Mouse (Mus musculus) embryonic facial prominence, embryonic 13.5 days (tissue): ENCODE measurements around the gene Smndc1. TPM values are rescaled to one million over a fixed set of nuclear protein-coding genes. Genes with fewer than 3 reads are reported as not detected.
"Not testable (repeated sequence)": the region's sequence is repeated elsewhere in the genome, so short reads cannot be mapped to it uniquely, and the experiment has no call there.

Experiments
- ATAC-seq: fragments of 200-750 bp; cut with Nextera tagmentation; 2 replicates; pipeline ENCODE4 v1.8.0; 2017; ENCODE audit warnings: low read depth; ENCODE audit not compliant: insufficient number of reproducible peaks, insufficient read depth, low FRiP score, low TSS enrichment
- H3K27ac ChIP-seq: fragments of 300-500 bp; sonication (generic); 2 replicates; pipeline ENCODE4 v1.5.1; 2015; ENCODE audit warnings: moderate library complexity, mild to moderate bottlenecking, inconsistent platforms
- H3K27me3 ChIP-seq: fragments of 300-500 bp; sonication (generic); 2 replicates; pipeline ENCODE4 v1.6.1; 2015; ENCODE audit warnings: mild to moderate bottlenecking, inconsistent platforms
- H3K36me3 ChIP-seq: fragments of 300-500 bp; sonication (generic); 2 replicates; pipeline ENCODE4 v1.6.1; 2015; ENCODE audit warnings: mild to moderate bottlenecking, inconsistent platforms
- H3K4me1 ChIP-seq: fragments of 300-500 bp; sonication (generic); 2 replicates; pipeline ENCODE4 v1.6.1; 2015; ENCODE audit warnings: inconsistent platforms
- H3K4me2 ChIP-seq: fragments of 300-500 bp; sonication (generic); 2 replicates; pipeline ENCODE4 v1.6.1; 2015; ENCODE audit warnings: moderate library complexity, mild to moderate bottlenecking, inconsistent platforms
- H3K4me3 ChIP-seq: fragments of 300-500 bp; sonication (generic); 2 replicates; pipeline ENCODE4 v1.5.1; 2015; ENCODE audit warnings: mild to moderate bottlenecking, inconsistent platforms
- H3K9ac ChIP-seq: fragments of 300-500 bp; sonication (generic); 2 replicates; pipeline ENCODE4 v1.6.1; 2015; ENCODE audit warnings: mild to moderate bottlenecking, inconsistent platforms
- H3K9me3 ChIP-seq: fragments of 300-500 bp; sonication (generic); 2 replicates; pipeline ENCODE4 v1.6.1; 2016; ENCODE audit warnings: inconsistent platforms
- WGBS: fragments of 180-500 bp; shearing (Covaris S2); methylation state at CpG from one replicate; pipeline ENCODE4 v1.1.7; 2015; ENCODE audit warnings: mixed read lengths; 5-methylcytosine and 5-hydroxymethylcytosine counted together
- polyA plus RNA-seq: library from polyadenylated mRNA; unstranded; fragments of >200 nt; fragmentation: Nextera tagmentation; extraction: Ambion mirVana; gene quantifications from 2 replicates; pipeline ENCODE4 v1.2.1, GENCODE M21; 2015

Smndc1 gene
- polyA plus RNA-seq, 1 experiment from 2014 or later: 45.0 TPM

DNA sequence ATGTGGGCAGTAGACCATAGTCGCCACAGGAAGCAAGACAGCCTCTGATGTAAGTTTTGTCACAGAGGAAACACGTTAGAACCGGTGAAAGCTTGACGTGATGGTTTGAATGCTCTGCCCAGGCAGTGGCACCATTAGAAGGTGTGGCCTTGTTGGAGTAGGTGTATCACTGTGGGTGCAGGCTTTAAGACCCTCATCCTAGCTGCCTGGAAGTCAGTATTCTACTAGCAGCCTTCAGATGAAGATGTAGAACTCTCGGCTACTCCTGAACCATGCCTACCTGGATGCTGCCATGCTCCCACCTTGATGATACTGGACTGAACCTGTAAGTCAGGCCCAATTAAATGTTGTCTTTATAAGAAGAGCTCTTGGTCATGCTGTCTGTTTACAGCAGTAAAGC lies 5.4 kb upstream of the Smndc1 start:
- H3K36me3 ChIP-seq, H3K4me2 ChIP-seq, H3K27ac ChIP-seq, H3K4me3 ChIP-seq, H3K9me3 ChIP-seq, H3K27me3 ChIP-seq, H3K4me1 ChIP-seq, H3K9ac ChIP-seq, ATAC-seq: not testable (repeated sequence)
- WGBS: 72% methylated on average over 5 of the region's 5 CpGs

DNA sequence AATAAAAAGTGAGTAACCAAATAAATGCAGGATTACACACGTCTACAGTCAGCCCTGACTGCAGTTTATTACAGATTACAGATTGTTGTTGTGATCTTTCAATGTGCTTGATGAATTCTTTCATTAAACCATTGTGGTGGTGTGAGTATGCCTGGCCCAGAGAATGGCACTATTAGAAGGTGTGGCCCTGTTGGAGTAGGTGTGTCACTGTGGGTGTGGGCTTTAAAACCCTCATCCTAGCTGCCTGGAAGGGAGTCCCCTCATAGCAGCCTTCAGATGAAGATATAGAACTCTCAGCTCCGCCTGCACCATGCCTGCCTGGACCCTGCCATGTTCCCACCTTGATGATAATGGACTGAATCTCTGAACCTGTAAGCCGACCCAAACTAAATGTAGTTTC lies 4.6 kb upstream of the Smndc1 start:
- H3K36me3 ChIP-seq, H3K4me2 ChIP-seq, H3K9me3 ChIP-seq, H3K27me3 ChIP-seq, H3K9ac ChIP-seq, H3K4me1 ChIP-seq, H3K27ac ChIP-seq, ATAC-seq, H3K4me3 ChIP-seq: not testable (repeated sequence)
- 69% methylated on average over 3 of the region's 3 CpGs for WGBS

DNA sequence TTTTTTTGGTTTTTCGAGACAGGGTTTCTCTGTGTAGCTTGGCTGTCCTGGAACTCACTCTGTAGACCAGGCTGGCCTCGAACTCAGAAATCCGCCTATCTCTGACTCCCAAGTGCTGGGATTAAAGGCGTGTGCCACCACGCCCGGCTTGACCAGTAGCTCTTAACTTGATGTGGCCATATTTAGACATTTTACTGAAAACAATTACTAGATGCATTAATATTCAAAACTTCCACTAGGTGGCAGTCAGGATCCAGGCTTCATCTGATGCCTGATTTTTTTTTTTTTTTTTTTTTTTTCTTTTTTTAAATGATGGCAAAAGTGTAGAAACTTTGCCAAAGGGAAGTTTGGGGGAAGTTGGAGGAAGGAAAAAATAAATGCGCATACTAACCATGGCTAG lies 4.2 kb upstream of the Smndc1 start:
- H3K27me3 ChIP-seq: no peaks in the 10 kb centered on the region
- no peak overlapping the region for H3K4me2 ChIP-seq
- H3K27ac ChIP-seq: no peak overlapping the region
- no peaks in the 10 kb centered on the region for H3K36me3 ChIP-seq
- no peaks in the 10 kb centered on the region for H3K9me3 ChIP-seq
- peaks cover 9% of the 10 kb centered on the region for H3K4me1 ChIP-seq
- H3K4me3 ChIP-seq: no peak overlapping the region
- 14% methylated on average over 7 of the region's 7 CpGs for WGBS
- no peak for ATAC-seq
- H3K9ac ChIP-seq: no peak overlapping the region

DNA sequence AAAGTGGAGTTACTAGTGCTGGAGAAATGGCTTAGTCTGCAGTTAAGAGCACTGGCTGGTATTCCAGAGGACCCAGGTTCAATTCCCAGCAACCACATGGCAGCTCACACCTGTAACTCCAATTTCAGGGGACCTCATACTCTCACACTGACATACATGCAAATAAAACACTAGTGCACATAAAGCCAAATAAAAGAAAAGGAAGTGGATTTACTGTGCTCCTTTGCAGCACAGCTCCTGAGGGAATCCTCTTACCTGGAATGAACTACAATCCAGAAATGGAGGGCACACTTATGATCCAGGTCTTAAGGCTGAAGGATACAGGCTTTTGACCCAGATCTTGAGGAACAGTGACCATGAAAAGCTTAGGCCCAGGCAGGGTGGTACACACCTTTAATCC lies 3.3 kb upstream of the Smndc1 start:
- Histone ChIP-seq H3K27me3 (no peaks in the 10 kb centered on the region), H3K9me3 (no peaks in the 10 kb centered on the region), H3K4me1 (peaks cover 14% of the 10 kb centered on the region), H3K4me2 (no peak overlapping the region), H3K4me3 (no peak overlapping the region), H3K36me3 (peaks cover 1% of the 10 kb centered on the region; the same call in 1 of the 2 replicates), H3K9ac (no peak overlapping the region), H3K27ac (no peak overlapping the region; the same call in 1 of the 2 replicates)
- no peak for ATAC-seq

DNA sequence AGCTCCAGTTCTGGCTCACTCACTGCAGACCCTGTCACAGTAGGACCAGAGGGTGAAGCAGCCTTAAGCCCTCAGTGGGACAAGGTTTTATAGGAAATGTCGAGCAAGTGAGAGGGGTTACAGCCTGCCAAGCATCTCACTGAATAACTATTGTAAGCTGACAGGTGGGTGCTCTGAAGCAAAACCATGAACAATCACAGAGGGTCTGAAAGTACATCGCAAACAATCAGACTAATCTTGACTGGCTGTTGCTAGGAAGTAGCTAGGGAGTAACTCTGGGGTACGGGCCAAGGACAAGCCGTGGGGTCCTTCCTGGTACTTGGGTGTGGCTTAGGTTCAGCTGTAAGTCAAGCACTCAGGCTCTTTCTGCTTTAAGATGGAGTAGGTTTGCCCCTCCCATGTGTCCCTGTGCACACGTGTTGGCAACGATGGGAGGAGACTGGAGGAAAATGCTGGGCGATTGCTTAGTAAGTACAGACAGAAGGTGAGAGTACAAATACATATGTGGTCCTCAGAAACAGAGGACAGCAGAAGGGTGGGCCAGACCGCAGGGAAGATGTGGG lies 2.5 kb upstream of the Smndc1 start:
- no peak overlapping the region for H3K4me2 ChIP-seq
- WGBS: 77% methylated on average over 8 of the region's 8 CpGs
- peak overlapping the region; percentile 40; the same call in 1 of the 2 replicates for H3K9ac ChIP-seq
- no peak overlapping the region for H3K27ac ChIP-seq
- no peak for ATAC-seq
- no peak overlapping the region for H3K4me3 ChIP-seq
- H3K36me3 ChIP-seq: peaks cover 9% of the 10 kb centered on the region
- H3K4me1 ChIP-seq: peaks cover 14% of the 10 kb centered on the region
- H3K9me3 ChIP-seq: no peaks in the 10 kb centered on the region
- H3K27me3 ChIP-seq: no peaks in the 10 kb centered on the region

DNA sequence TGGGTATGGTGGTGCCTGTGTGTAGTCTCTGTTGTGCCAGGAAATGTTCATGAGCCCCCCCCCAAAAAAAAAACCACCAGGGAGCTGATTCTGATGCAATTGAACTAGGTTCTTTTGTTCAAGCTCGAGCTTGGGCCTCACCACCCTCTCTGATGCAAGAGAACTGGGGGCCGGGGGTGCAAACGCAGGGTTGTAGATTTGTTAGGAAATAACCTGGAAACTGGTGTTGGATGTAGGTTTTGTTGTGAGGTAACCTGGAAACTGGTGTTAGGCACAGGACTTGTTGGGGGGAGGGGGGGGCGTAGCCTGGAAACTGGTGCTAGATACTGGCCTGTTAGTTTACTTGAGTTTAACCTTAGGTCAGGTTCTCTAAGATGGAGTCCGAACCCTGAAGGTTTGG lies 1.4 kb upstream of the Smndc1 start:
- H3K36me3 ChIP-seq: peaks cover 19% of the 10 kb centered on the region
- 83% methylated on average over 5 of the region's 5 CpGs for WGBS
- no peak for ATAC-seq
- peak overlapping the region; percentile 99 for H3K4me3 ChIP-seq
- H3K4me2 ChIP-seq: peak overlapping the region; percentile 70
- H3K27ac ChIP-seq: no peak overlapping the region
- H3K9me3 ChIP-seq: no peaks in the 10 kb centered on the region
- peaks cover 17% of the 10 kb centered on the region for H3K4me1 ChIP-seq
- H3K27me3 ChIP-seq: no peaks in the 10 kb centered on the region
- H3K9ac ChIP-seq: peak overlapping the region; percentile 84

DNA sequence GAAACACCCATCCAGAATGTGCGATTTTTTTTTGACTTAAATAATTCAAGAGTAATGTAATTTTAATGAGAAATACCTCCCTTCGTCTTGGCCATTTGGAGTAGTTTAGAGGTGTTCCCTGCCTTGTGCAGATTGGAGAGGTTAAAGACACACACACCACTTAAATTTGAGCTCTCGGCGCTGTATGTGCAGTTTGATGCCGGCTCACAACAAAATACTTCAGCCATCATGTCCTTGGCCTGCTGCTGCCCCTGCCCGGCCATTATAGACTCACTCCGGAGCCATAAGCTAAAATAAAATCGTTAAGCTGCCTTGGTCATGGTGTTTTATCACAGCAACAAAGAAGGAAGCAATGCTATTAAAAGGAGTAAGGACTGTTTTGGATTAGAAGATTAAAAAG lies 1.0 kb upstream of the Smndc1 start:
- H3K27ac ChIP-seq: no peak overlapping the region
- no peak for ATAC-seq
- WGBS: 46% methylated on average over 8 of the region's 8 CpGs
- H3K4me3 ChIP-seq: peak overlapping the region; percentile 99
- H3K9ac ChIP-seq: peak overlapping the region; percentile 84
- no peaks in the 10 kb centered on the region for H3K9me3 ChIP-seq
- no peaks in the 10 kb centered on the region for H3K27me3 ChIP-seq
- peaks cover 17% of the 10 kb centered on the region for H3K4me1 ChIP-seq
- peak overlapping the region; percentile 70 for H3K4me2 ChIP-seq
- H3K36me3 ChIP-seq: peaks cover 21% of the 10 kb centered on the region

DNA sequence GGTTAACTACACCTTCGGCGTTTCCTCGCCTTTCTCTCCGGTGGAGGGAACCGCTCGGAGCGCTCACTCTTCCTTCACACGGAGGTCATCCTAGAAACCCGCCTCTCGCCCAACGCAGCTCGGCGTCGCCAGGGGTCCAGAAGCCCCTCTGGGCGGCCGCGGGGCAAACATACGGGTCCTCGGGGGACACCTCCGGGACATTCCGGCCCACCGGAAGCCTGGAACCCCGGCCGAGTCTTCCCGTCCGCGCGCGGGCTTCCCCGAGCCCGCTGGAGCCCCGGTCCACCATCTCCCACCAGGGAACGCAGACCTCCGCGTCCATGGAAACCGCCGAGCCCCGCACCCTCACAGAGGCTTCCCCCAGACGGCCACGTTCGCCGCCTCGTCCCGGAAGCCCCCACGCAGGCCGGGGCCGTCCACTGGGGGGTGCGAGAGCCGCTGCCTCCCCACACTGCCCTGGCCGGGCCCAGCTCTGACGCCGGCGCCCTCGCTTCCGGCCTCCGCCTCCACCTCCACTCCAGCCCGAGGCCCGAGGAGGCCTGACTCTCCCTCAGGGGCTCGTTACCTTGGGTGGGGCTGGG lies 437 bp downstream of the Smndc1 start:
- Histone ChIP-seq H3K9me3 (no peaks in the 10 kb centered on the region), H3K27me3 (no peaks in the 10 kb centered on the region), H3K27ac (peak overlapping the region; percentile 98), H3K4me1 (peaks cover 17% of the 10 kb centered on the region), H3K4me2 (peak overlapping the region; percentile 59), H3K9ac (peak overlapping the region; percentile 99), H3K4me3 (peak overlapping the region; percentile 99), H3K36me3 (peaks cover 30% of the 10 kb centered on the region)
- peak; percentile 89 for ATAC-seq
- under 1% methylated on average over 58 of the region's 59 CpGs for WGBS

DNA sequence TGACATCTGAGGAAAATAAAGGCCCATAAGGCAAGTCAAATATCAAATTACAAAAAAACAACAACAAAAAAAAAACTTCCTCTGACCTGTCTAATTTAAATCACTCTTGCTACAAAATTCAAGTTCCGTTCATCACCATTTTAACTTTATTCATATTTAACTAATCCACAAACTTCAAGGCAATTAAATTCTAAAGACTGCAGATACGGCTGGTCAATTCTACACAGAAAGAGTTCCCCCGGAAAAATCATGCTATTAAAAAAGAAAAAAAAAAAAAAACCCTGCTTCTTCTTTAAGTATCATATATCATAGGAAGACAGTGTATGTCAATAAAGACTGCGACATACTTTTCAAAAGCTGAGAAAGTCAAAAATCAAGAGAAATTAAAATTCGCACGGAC lies 961 bp downstream of the Smndc1 start:
- WGBS: 8% methylated on average over 6 of the region's 6 CpGs

DNA sequence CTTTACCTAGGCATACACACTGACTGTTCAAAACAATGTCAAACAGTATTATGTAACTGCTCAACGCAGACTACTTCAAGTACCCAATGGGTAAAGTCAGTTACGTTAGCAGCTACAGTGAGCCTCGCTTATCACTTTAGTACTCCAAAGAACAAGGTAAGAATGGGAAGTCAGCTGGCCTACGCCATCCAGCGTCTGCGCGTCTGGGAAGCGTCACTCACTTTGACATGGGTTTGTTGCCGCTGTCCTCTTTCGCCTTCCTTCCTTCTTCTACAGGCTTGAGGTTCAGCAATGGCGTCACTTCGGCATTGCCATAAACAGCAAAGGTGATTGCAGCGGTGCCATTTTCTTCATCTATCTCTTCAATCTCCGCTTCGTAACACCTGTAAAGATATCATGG lies 7.0 kb downstream of the Smndc1 start:
- Histone ChIP-seq H3K36me3 (peaks cover 72% of the 10 kb centered on the region), H3K4me1 (0 out of 2 replicates have a peak, but pooled peaks cover 3% of the 10 kb centered on the region), H3K9me3 (no peaks in the 10 kb centered on the region), H3K9ac (no peak overlapping the region), H3K27ac (no peak overlapping the region), H3K27me3 (no peaks in the 10 kb centered on the region), H3K4me2 (no peak overlapping the region), H3K4me3 (no peak overlapping the region)
- ATAC-seq: no peak
- 93% methylated on average over 15 of the region's 15 CpGs for WGBS

More for the DNA sequence above, 961 bp downstream of the Smndc1 start:
- Histone ChIP-seq H3K9me3 (no peaks in the 10 kb centered on the region), H3K4me2 (peak overlapping the region; percentile 59), H3K9ac (peak overlapping the region; percentile 99), H3K27me3 (no peaks in the 10 kb centered on the region), H3K4me3 (peak overlapping the region; percentile 99), H3K27ac (peak overlapping the region; percentile 98), H3K36me3 (peaks cover 32% of the 10 kb centered on the region), H3K4me1 (peaks cover 17% of the 10 kb centered on the region)
- ATAC-seq: no peak

DNA sequence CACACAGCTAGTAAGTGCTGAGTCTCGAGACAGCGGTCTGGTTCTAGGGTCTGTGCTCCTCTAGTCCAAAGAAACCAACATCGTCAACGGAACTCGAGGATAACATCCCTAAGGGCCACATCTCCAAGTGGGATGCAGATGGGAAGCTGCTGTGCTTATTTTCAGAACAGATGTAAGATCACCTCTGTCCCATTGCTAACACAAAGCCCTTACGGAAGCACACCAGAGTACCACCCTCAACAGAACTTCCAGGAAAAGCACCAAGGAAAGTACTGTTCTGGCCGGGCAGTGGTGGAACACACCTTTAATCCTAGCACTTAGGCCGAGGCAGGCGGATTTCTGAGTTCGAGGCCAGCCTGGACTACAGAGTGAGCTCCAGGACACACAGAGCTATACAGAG lies 12.0 kb downstream of the Smndc1 start:
- WGBS: 92% methylated on average over 10 of the region's 10 CpGs
- no peak for ATAC-seq
- Histone ChIP-seq H3K4me2 (no peak overlapping the region), H3K27me3 (no peaks in the 10 kb centered on the region), H3K9me3 (no peaks in the 10 kb centered on the region), H3K27ac (no peak overlapping the region), H3K4me3 (no peak overlapping the region), H3K36me3 (peaks cover 57% of the 10 kb centered on the region), H3K9ac (no peak overlapping the region), H3K4me1 (no peaks in the 10 kb centered on the region)

DNA sequence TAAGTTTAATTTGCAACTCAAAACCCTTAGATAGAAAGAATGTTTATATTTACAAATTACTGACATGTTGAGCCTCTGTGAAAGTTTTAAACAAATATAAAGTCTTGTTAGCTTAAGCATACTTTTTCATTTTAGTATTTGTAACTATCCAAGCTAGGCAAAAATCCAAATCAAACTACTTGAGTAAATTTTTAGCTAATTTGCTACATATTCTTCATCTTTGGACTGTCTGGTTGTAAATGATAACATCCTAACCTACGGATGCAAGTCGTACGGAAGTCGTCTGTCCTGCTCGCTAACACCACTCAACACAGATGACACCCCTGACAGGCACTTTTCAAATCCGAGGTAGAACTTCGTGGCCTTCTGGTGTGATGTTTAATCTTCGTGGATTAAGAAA lies 12.7 kb downstream of the Smndc1 start:
- no peak overlapping the region for H3K27ac ChIP-seq
- WGBS: 85% methylated on average over 8 of the region's 8 CpGs
- no peak overlapping the region for H3K4me2 ChIP-seq
- H3K36me3 ChIP-seq: peaks cover 55% of the 10 kb centered on the region
- no peaks in the 10 kb centered on the region for H3K27me3 ChIP-seq
- no peak for ATAC-seq
- no peak overlapping the region for H3K4me3 ChIP-seq
- H3K9ac ChIP-seq: no peak overlapping the region
- no peaks in the 10 kb centered on the region for H3K4me1 ChIP-seq
- H3K9me3 ChIP-seq: no peaks in the 10 kb centered on the region
